Mouse (Mus musculus): ENCODE data around the gene Trim44.

The Trim44 gene

DNA sequence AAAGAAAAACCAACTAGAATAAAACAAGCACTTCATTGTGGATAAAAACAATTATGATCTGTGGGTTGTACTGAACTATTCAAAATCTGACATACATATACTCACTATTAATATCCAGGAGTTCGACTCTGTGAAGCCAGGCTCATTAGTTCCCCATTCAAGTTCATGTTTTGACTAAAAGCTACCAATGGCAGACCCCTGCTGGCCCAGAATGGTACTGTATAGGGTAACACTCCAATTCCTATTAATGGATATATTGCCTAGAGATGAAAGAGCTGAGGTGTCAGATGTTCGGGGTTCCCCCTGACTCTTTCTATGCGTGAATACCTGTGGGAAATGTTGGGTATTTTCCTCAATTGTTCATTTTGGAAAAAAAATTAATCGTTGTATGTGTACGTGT lies 117.6 kb downstream of the Trim44 start:
- DNase-seq (ENCODE audit: low spot score): peak; percentile 54

DNA sequence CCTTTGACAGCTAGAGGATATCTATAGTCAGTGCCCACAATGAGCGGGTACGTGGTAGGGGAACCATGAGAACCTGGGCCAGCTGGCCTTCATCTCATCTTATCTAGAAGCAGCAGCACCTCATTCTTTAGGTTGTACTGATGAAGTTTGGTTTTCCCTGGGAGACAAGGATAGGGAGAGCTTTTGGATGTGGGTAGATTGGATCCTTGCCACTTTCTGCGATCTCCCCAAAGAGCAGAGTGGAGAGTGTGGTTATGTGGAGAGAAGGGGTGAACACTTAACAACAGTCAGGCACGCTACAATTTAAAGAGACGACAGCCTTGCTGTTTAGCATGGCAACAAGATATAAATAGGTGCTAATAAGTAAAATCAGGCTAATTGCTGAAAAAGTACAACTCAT lies 119.0 kb downstream of the Trim44 start:
- no peak for DNase-seq (ENCODE audit: low spot score)

DNA sequence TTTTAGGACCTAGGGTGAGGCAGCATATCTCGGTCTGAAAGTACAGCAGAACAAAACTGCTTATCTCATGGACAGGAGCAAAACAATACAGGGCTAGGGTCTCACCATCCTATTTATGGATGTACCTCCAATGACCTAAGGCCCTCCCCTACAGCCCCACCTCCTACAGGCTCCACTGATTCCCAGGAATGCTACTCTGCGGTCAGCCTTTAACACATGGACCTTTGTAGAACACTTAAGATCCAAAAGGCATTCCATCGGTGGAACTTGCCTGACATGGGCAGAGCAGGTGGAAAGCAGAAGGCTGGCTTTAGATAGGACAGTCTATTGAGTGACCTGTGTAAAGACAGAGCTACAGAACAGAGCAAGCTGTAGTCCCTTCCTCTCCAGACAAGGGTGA lies 120.3 kb downstream of the Trim44 start:
- DNase-seq (ENCODE audit: low spot score): peak; percentile 8

DNA sequence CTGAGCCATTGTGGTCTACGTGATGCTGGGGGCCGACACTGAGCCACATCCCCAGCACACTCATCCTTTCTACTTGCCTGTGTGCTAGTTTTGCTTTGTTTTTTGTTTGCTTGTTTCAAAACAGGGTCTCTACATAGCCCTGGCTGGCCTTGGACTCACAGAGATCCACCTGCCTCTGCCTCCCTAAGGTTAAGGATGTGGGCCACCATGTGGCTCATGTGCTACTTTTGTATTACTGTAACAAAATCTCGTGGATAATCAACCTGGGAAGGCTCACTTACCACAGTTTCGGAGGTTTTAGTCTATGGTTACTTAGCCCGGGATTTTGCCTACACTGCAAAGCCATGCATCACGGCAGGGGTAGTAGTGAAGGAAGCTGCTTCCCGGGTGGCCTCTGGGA lies 125.5 kb downstream of the Trim44 start:
- DNase-seq (ENCODE audit: low spot score): no peak

DNA sequence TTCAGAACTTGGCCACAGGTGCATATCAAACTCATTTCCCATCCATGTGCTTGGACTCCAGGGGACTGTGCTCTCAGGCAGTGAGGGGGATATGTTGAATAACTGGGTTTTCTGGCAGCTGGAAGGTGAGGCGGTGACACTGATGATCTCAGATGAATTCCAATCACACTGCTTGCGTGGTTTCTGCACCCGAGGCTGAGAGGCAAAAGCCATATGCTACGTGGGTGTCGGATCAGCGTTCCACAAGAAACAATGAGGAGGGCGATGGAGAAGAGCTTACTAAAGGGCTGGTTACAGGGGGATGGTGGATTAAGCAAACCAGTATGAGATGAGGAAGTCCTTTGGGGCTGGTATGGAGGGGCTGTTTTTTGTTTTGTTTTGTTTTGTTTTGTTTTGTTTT lies 127.8 kb downstream of the Trim44 start:
- DNase-seq (ENCODE audit: low spot score): no peak

DNA sequence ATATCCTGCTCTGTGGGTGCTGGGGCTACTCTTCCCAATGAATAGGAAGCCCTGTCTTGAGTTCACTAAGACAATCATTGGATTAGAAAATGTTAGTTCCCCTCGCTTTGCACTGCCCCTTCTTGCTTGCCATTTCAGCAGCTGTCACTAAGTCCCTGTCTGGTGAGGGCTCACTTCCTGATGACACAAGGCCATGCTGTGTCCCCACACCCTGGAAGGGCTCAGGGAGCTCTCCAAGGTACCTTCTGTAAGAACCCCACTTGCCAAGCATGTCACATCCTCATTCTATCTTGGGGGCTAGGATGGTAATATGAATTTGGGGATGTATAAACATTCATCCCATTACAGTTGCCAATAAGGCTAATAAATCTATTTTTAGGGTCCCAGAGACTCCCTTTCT lies 129.7 kb downstream of the Trim44 start:
- DNase-seq (ENCODE audit: low spot score): no peak

DNA sequence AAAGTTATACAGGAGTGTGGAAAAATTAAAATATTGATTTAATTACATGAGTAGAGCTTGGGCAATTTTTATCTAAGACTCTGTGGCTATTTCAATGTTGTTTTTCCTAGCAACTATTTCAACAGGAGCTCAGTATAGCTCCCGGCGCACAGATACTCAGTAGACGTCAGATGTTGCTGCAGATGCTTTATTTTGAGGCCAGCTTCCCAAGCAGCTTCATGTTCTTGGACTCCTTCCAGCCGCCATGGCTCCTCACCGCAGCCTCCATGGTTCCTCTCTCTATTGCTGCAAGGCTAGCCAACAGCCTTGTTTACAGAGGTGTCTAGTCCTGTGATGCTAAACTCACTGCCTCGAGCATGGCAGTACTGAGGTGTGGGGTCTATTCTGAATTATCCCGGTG lies 134.3 kb downstream of the Trim44 start:
- DNase-seq (ENCODE audit: low spot score): no peak

DNA sequence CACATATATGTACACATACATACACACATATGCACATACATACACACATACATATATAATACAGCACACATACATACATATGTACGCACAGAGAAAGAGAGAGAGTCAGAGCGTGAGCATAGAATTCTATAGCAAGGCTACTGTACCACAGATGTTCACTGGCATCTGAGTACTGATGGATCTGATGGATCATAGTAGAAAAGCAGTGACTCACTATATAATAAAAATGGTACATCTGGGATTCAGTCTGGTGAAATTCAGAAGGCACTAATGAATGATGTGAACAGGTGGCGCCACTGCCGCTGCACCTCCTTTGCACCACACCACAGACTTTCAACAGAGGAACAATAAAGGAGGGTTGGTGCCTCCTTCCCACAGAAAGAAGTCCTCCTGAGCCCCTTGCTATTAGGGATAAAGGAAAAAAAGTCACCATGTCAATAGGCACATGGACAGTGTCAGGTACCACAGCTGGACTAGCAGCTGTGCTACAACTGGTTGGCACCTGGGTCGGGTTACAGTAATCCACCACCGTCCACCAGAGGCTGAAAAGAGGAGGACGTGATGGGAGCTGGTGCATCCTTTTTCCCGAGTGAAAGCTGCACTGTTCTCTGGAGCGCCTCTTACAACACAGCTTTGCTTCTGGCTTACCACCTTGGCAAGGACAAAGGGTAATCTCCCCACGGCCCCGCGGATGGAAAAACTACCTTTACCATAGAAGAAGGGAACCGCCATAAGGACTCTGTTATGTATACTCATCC lies 139.9 kb downstream of the Trim44 start:
- DNase-seq (ENCODE audit: low spot score): no peak

DNA sequence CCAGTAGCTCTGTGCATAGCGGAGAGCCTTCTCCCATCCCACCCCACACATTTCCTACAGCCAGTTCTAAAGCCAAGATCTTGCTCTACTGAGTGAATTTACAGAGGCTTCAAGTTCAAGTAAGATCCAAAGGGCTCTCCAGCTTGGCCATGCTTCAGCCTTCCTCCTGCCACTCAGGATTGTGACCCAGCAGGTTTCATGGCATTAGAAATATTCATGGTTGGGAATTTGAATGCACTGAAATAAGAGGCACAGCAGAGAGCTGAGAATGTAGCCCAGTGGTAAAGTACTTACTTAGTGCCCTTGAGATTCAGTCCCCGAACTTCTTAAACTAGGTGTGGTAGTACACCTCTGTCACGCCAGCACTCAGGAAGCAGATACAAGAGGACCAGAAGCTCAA lies 140.7 kb downstream of the Trim44 start:
- DNase-seq (ENCODE audit: low spot score): peak; percentile 83

DNA sequence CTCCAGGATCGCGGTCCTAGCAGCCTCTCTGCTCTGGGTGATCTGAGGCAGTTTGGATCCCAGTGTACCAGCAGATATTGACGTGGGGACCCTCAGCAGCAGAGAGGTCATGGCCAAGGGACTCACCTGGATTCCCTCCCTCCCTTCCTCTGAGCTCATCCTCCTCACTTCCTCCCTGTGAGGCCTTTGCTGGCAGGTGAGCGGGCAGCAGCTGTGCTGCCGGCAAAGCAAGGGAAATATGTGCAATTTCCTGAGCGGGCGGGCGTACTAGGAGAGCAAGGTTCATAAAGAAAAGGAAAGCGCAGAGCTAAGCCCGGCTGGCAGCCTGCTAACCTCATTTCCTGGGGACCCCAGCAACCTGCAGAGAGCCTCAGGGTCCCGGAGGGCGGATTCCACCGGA lies 148.5 kb downstream of the Trim44 start:
- DNase-seq (ENCODE audit: low spot score): no peak

DNA sequence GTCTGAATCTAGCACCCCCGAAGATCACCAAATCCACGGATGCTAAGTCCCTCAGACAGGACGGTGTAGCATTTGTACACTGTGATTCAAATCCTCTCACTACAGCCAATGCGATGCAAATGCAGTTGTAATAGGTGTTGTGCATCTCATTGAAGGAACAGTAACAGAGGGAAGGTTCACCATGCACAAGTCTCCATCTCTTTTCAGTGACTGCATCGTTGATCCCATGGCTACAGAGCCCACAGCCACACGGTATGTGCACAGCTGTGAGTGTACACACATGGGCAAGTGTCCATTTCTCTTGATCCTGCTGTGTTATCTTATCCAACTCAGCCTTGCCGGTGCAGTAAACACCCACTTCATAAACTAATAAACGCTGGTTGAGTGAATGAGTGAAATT lies 148.9 kb downstream of the Trim44 start:
- no peak for DNase-seq (ENCODE audit: low spot score)

DNA sequence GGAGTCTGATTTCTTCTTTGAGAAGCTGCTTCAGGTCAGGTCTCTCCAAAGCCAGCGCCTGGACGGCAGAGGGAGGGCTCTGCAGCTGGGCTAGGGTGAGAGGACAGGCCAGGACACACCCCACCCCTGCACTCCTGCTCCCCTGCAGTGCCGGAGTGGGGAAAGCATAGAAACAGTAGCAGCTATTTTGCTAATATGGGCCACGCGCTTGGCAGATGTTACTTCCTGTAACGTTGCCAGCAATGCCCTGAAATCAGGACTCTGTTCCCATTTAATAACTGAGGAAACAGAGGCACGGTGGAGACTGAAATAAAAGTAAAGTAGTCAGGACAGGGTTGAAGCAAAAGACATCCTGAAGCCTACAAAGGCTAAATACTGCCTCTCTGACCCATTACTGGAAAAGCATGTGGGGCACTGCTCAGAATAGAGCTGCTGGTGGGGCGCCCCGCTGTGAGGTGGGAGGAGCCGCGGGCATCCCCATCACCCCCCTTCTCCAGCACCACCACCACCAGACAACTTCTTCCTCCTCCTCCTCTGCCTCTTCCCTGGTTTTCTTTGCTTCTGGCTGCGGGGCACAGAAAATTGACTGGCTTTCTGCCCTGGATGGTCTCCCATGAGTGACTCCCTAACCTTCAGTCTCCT lies 149.5 kb downstream of the Trim44 start:
- no peak for DNase-seq (ENCODE audit: low spot score)

DNA sequence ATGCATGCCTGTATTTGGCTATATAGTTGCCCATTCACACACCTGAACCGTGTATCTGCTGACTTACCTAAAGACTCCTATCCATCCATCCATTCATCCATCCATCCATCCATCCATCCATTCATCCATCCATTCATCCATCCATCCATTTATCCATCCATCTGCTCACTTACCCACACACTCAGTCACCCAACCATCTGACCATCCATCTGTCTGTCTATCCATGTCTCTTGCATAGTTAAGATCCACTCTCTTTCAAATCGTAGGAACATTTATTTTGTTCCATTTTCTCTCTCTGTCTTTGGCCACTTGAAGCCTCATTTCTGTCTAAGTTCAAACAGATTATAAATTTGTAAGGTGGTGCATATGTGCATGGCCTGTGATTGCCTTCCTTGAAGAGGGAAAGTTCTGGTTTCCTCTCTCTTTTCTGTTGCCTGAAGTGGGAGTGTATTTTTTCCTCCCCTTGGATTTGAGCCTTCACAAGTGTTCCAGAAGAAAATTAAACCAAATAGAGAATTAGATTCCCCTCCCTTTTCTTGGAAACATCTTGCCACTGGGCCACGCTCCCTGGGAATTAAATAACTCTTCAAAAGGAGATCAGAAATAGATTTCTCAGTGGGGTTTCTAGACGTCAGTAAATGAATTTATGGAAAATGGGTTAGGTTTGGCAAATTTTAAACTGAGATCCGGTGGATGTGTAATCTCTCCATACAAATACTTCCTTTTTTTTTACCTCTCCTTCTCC lies 150.9 kb downstream of the Trim44 start:
- DNase-seq (ENCODE audit: low spot score): no peak

DNA sequence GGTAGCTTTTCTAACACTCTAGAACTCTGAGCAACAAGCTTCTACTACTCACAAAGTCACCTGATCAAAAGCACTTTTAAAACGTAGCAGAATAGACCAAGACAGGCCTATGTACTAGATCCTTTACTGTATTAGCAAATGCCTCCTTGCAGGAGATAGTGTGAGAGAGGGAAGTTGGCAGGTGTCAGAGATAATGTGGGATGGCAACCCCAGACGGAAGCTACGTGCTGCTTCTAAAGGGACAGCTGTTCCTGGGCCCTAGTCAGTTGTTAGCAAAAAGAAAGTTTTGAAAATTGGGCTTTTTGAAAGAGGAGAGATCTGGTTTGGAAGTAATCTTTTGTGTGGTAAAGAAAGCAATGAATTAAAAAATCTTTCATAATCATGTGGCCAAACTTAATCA lies 151.5 kb downstream of the Trim44 start:
- no peak for DNase-seq (ENCODE audit: low spot score)

DNA sequence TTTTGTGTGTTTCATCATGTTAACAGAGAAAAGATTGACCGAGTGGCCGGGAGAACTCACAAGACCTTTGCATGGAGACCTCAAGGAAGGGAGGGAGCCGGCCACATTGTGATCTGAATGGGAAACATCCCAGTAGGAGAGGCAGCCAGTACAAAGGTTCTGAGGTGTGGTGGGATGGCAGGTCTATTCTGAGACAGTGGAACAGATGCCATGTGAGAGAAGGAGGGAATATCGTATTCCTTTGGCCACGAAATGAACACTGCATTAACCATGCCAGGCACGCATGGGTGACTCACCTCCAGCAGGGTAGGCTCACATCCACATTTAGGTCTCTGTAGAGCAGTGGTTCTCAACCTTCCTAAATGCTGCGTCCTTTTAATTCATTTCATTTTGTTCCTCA lies 154.4 kb downstream of the Trim44 start:
- DNase-seq (ENCODE audit: low spot score): no peak

DNA sequence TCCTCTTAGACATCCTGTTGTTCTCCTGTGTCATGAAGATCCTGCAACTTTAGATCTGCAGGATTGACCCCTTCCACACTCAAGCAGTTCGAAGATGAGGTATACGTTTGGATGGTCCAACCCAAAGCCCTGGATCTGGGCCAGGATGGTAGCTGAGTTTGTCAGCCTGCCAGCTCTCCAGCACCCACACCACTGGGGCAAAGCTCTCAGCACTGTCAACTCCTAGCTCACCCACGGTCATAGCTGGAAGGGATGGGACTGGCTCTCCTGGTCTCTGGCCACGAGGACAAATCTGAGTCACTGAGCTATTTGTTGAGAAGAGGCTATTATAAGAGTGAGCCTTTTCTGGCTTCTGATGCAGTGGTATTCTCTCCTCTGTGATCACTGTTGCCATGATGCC lies 155.0 kb downstream of the Trim44 start:
- no peak for DNase-seq (ENCODE audit: low spot score)
